Mouse (Mus musculus) heart, embryonic 12.5 days (tissue): ENCODE measurements around the gene Myl6b. TPM values are rescaled to one million over a fixed set of nuclear protein-coding genes. Genes with fewer than 3 reads are reported as not detected.

Source experiments
- ATAC-seq: fragments of 200-750 bp; cut with Nextera tagmentation; 2 replicates; pipeline ENCODE4 v1.8.0; 2017; ENCODE audit warnings: moderate TSS enrichment, moderate library complexity; ENCODE audit not compliant: insufficient number of reproducible peaks, low FRiP score
- H3K27ac ChIP-seq: fragments of 300-500 bp; sonication (generic); 2 replicates; pipeline ENCODE4 v1.5.1; 2016; ENCODE audit warnings: mild to moderate bottlenecking, moderate library complexity; ENCODE audit not compliant: poor library complexity, severe bottlenecking
- H3K27me3 ChIP-seq: fragments of 300-500 bp; sonication (generic); replicated peaks from 2 replicates; pipeline ENCODE4 v1.6.1; 2016; ENCODE audit warnings: mild to moderate bottlenecking, moderate library complexity
- H3K36me3 ChIP-seq: fragments of 300-500 bp; sonication (generic); 2 replicates; pipeline ENCODE4 v1.6.1; 2016; ENCODE audit warnings: mild to moderate bottlenecking, moderate library complexity
- H3K4me1 ChIP-seq: fragments of 300-500 bp; sonication (generic); replicated peaks from 2 replicates; pipeline ENCODE4 v1.6.1; 2016; ENCODE audit warnings: mild to moderate bottlenecking
- H3K4me2 ChIP-seq: fragments of 300-500 bp; sonication (generic); 2 replicates; pipeline ENCODE4 v1.6.1; 2016; ENCODE audit warnings: mild to moderate bottlenecking, moderate library complexity
- H3K4me3 ChIP-seq: fragments of 300-500 bp; sonication (generic); 2 replicates; pipeline ENCODE4 v1.5.1; 2016; ENCODE audit warnings: mild to moderate bottlenecking
- H3K9ac ChIP-seq: fragments of 300-500 bp; sonication (generic); 2 replicates; pipeline ENCODE4 v1.6.1; 2016; ENCODE audit warnings: mild to moderate bottlenecking, moderate library complexity
- H3K9me3 ChIP-seq: fragments of 300-500 bp; sonication (generic); replicated peaks from 2 replicates; pipeline ENCODE4 v1.6.1; 2016; ENCODE audit warnings: mild to moderate bottlenecking, moderate library complexity
- WGBS: fragments of 180-500 bp; shearing (Covaris S2); methylation state at CpG from one replicate; pipeline ENCODE4 v1.1.7; 2016; 5-methylcytosine and 5-hydroxymethylcytosine counted together
- polyA plus RNA-seq: library from polyadenylated mRNA; unstranded; fragments of >200 nt; fragmentation: Nextera tagmentation; extraction: Ambion mirVana; gene quantifications from 2 replicates; pipeline ENCODE4 v1.2.1, GENCODE M21; 2016

Gene Myl6b
- 3.0 and 4.0 TPM in 2 replicates for polyA plus RNA-seq

DNA sequence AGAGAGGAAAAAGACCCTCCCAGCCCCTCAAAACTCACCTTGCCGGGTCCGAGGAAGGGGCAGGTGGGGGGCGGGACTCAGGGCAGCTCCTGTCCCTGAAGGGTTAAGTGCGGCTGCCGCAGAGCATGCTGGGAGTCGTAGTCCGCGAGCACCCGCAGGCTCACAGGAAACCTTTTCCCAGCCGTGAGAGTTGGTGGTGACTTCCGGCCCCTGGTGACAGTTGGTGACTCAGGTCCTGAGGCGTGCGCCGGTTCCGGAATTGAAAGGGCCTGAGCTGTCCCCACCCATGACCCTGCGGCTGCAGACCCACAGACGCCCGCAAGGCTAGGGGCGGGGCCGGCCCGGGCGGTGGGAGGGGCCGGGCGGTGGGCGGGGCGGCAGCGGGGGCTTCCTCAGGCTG is at the start of gene Myl6b:
Gene Myl6b (minus strand): TSS at position 96 of the 400 bp plus-strand sequence.
- no peaks in the 10 kb centered on the region for H3K27me3 ChIP-seq
- H3K36me3 ChIP-seq, result no peaks in the 10 kb centered on the region
- peak within 1 kb of the TSS; percentile 73 for H3K9ac ChIP-seq
- peak within 1 kb of the TSS; percentile 62 for H3K4me3 ChIP-seq
- under 1% methylated on average over 26 of the region's 27 CpGs for WGBS
- peak; percentile 92 for ATAC-seq
- no peaks in the 10 kb centered on the region for H3K9me3 ChIP-seq
- H3K27ac ChIP-seq, result peak within 1 kb of the TSS; percentile 95
- H3K4me1 ChIP-seq, result peaks cover 27% of the 10 kb centered on the region
- peak within 1 kb of the TSS; percentile 75 for H3K4me2 ChIP-seq

DNA sequence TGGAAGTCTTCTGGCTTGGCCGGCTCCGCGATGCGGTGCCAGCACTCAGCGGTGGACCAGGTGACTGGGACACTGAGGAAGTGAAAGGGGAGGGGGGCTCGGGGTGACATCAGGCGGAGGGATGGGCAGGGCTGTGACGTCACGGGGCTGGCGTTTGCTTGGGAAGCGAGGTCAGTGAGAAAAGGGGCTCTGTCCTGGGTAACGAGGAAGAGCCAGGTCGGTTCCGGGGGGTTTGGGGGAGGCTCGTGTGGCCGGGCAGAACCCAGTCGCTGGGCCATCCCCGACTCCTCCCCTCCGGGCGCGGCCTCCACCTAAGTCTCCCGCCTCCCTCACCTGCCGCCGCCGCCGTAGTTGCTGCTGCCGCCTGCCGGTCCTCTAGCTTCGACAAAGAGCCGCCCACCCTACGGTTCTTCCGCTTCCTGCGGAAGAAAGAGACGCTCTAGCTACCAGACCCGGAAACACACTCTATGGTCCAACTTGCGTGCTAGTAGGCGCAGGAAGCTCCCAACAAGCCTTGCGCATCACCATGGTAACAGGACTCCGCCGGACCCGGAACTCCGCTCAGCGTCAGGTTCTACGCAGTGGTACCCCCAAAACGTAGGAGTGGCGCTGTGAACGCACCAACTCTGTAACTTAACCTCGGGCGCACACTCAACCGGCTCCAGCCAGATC is 49.0 kb upstream of the Myl6b start, which contains the start of gene Zc3h10:
Gene Zc3h10 (minus strand): TSS at position 414 of the 672 bp plus-strand sequence.
- under 1% methylated on average over 50 of the region's 50 CpGs for WGBS

DNA sequence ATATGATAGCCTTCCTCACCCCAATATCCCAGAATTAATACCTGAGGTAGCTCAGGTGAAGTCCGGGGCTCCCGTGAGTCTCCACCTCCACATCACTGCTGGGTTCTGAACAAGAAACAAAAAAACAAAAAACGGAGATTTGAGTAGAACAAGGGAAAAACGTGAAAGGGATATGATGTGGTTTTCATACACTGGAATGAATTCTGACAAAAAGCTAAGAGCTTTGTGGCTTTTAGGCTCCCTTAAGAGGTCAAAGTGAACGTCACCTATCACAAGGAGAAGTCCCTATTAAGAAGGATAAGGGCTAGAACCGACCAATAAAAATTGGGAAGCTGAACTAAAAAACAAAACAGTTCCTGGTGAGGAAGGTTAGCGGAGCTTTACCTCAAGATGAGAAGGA is 48.3 kb upstream of the Myl6b start:
- ATAC-seq, result no peak
- 20% methylated on average over 7 of the region's 7 CpGs for WGBS
- H3K36me3 ChIP-seq, result peaks cover 38% of the 10 kb centered on the region

More for the DNA sequence above, 49.0 kb upstream of the Myl6b start, which contains the start of gene Zc3h10:
- peaks cover 32% of the 10 kb centered on the region for H3K36me3 ChIP-seq
- H3K9ac ChIP-seq, result peak within 1 kb of the TSS; percentile 91
- peaks cover 25% of the 10 kb centered on the region for H3K4me1 ChIP-seq
- H3K4me2 ChIP-seq, result peak within 1 kb of the TSS; percentile 93
- H3K4me3 ChIP-seq, result peak within 1 kb of the TSS; percentile 70
- H3K9me3 ChIP-seq, result no peaks in the 10 kb centered on the region
- ATAC-seq, result peak; percentile 91
- H3K27me3 ChIP-seq, result no peaks in the 10 kb centered on the region
- H3K27ac ChIP-seq, result peak within 1 kb of the TSS; percentile 96

DNA sequence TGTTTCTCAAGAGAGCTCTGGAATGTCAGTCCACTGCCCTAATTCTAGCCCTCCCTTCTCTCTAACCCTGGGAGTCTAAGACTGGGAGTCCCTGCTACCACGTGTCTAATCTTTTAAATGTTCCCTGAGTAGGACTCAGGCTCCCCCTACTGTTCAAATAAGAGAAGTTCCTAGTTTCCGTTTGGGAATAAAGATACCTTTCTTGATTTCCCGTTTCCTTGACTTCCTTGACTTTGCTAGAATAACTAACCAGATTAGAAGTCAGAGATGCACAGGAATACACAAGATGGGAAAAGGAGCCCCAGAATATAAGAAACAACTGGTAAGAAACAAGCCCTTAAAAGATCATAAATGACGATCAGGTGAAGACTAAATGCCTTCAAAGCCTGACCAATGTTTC is 47.9 kb upstream of the Myl6b start:
- Histone ChIP-seq H3K4me3 (peak overlapping the region; percentile 70), H3K4me2 (peak overlapping the region; percentile 93), H3K27ac (peak overlapping the region; percentile 96; the same call in 1 of the 2 replicates), H3K4me1 (peaks cover 25% of the 10 kb centered on the region), H3K27me3 (no peaks in the 10 kb centered on the region), H3K9me3 (no peaks in the 10 kb centered on the region), H3K9ac (peak overlapping the region; percentile 83), H3K36me3 (peaks cover 40% of the 10 kb centered on the region)
- WGBS, result 11% methylated on average over 4 of the region's 4 CpGs
- ATAC-seq, result no peak

More for the DNA sequence above, 48.3 kb upstream of the Myl6b start:
- H3K4me1 ChIP-seq, result peaks cover 25% of the 10 kb centered on the region
- no peaks in the 10 kb centered on the region for H3K9me3 ChIP-seq
- peak overlapping the region; percentile 83 for H3K9ac ChIP-seq
- peak overlapping the region; percentile 70 for H3K4me3 ChIP-seq
- H3K4me2 ChIP-seq, result peak overlapping the region; percentile 93
- H3K27ac ChIP-seq, result peak overlapping the region; percentile 96
- no peaks in the 10 kb centered on the region for H3K27me3 ChIP-seq

DNA sequence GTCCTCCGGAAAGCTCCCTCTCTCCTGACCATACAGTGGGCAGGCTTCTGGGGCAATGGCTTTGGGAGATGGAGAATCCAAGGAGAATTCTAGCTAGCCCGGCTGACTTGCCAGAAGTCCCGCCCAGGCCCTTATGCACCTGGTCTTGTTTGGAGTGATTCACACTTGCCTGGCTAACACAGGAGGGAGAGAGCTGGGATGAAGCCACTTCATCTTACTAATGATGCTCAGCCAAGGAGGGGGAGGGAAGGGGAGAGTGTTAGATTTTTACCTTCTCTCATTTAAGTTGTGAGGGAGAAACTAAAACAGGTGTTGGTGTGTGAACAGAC is 47.0 kb upstream of the Myl6b start:
- Histone ChIP-seq H3K4me2 (no peak overlapping the region), H3K4me3 (no peak overlapping the region), H3K9me3 (no peaks in the 10 kb centered on the region), H3K36me3 (peaks cover 44% of the 10 kb centered on the region), H3K4me1 (peaks cover 25% of the 10 kb centered on the region), H3K27me3 (no peaks in the 10 kb centered on the region), H3K9ac (no peak overlapping the region; the same call in 1 of the 2 replicates), H3K27ac (no peak overlapping the region)
- WGBS, result 87% methylated on average over 3 of the region's 3 CpGs
- ATAC-seq, result no peak

DNA sequence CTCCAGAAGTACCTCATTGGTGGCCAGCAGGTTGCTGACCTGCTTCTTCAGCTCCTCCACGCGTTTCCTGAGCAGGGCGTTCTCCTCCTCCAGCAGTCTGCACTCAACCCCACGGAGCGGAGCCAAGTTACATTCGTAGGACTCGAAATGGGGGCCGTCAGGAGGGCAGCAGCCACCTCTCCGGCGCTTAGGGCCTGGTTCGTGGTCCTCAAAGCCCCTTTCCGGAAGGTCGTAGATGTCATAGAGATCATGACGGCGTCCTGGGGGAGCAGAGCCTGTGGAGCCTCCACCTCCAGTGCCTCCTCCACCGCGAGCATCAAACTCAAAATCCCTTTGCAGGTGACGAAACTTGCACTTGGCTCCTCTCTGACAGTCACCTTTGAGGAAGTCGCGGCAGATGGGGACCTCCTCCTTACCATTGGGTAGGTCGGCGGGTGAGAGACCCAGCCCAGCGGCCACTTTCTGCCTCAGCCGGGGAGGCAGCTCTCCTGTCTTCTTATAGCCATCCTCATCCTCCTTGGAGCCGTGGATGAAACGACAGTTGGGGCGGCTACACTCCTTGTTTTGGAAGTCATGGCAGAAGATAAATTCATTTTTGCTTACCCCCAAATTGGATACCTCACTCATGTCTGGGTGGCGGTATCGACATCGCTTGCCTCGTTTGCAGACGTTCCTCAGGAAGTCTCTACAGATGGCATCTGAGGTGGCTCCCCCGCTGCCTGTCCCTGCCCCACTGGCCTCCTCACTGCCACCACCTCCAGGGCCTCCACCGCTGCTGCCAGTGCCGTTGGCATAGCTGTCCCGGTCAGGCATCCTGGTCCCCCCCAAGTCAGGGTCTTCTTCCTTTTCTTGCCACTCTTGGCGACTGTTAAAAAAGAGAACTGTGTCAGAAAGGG is 46.4 kb upstream of the Myl6b start:
- no peak overlapping the region for H3K4me3 ChIP-seq
- no peak for ATAC-seq
- H3K9me3 ChIP-seq, result no peaks in the 10 kb centered on the region
- H3K36me3 ChIP-seq, result peaks cover 44% of the 10 kb centered on the region
- H3K27me3 ChIP-seq, result no peaks in the 10 kb centered on the region
- no peak overlapping the region; the same call in 1 of the 2 replicates for H3K9ac ChIP-seq
- H3K4me2 ChIP-seq, result no peak overlapping the region
- 93% methylated on average over 37 of the region's 37 CpGs for WGBS
- H3K4me1 ChIP-seq, result peaks cover 25% of the 10 kb centered on the region
- no peak overlapping the region for H3K27ac ChIP-seq

DNA sequence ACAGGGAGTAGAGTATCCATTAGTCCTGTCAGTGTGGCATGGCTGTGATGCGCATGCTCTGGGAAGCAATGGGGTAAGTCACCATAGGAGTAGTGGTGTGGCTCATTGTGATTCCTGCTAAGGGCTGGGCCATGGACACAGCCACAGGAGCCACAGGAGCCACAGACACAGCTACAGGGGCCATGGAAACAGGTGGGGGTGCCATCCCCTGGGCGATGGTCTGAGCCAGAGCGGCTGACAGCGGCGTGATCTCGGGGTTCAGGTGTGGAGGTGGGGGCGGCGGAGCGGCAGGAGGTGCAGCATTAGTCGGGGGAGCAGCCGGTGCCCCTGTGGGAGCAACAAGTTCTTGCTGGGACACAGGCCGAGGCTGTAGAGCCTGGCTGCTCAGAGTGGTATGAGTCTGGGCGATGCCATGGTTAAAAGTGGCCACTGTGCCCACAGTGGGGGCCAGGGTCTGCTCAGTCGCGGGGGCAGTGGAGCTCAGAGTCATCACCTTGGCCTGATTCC is 45.7 kb upstream of the Myl6b start:
- Histone ChIP-seq H3K4me2 (no peak overlapping the region), H3K27me3 (no peaks in the 10 kb centered on the region), H3K4me3 (no peak overlapping the region), H3K9ac (no peak overlapping the region), H3K4me1 (peaks cover 22% of the 10 kb centered on the region), H3K27ac (no peak overlapping the region), H3K9me3 (no peaks in the 10 kb centered on the region), H3K36me3 (peaks cover 44% of the 10 kb centered on the region)
- ATAC-seq, result no peak
- WGBS, result 95% methylated on average over 15 of the region's 15 CpGs

DNA sequence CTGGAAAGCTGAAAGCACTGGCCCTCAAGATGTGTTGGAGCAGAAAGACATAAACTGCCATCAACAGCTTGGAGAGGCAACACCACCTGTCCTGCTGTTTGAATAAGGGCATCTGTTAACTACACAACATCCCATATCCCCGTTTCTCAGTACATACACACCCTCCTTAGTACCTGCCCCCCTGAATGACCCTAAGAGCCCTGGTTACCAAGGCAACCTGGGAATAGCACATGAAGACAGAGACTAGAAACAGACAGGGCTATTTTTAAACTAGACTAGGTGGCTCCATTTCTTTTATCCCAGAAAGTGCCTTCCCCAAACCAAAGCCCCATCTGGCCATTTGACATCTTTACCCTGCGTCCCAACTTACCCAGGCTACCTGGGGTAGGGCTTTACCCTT is 44.6 kb upstream of the Myl6b start:
- Histone ChIP-seq H3K4me3 (no peak overlapping the region), H3K9me3 (no peaks in the 10 kb centered on the region), H3K4me2 (0 out of 2 replicates have a peak overlapping the region, but pooled peaks have one; percentile 1), H3K27ac (no peak overlapping the region), H3K27me3 (no peaks in the 10 kb centered on the region), H3K4me1 (peaks cover 22% of the 10 kb centered on the region), H3K9ac (no peak overlapping the region), H3K36me3 (peaks cover 44% of the 10 kb centered on the region)
- no peak for ATAC-seq
- WGBS, result 52% methylated on average over 2 of the region's 2 CpGs

DNA sequence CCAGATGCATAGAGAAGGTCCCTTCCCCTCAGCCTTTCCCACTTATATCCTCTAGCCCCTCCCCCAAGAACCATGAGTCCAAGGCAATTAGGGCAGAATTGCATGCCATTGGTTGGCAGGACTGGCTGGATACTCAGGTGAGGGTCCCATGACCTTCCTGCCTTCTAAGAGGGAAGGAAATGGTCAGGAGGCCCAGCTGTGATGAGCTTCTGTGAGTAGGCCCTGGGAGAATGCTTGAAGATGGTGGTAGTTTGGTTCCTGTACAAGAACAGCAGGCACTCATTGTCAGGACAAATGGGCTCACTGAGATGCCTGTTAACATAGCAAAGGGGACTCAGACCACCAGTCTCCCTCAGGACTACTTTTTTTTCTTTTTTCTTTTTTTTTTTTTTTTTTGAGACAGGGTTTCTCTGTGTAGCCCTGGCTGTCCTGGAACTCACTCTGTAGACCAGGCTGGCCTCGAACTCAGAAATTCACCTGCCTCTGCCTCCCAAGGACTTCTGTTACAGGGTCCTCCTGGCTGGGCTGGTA is 39.9 kb upstream of the Myl6b start:
- no peak for ATAC-seq
- H3K27ac ChIP-seq, result no peak overlapping the region
- WGBS, result 91% methylated on average over 1 of the region's 1 CpGs
- no peak overlapping the region for H3K4me2 ChIP-seq
- no peaks in the 10 kb centered on the region for H3K27me3 ChIP-seq
- peaks cover 21% of the 10 kb centered on the region for H3K36me3 ChIP-seq
- H3K9ac ChIP-seq, result no peak overlapping the region
- H3K9me3 ChIP-seq, result no peaks in the 10 kb centered on the region
- H3K4me1 ChIP-seq, result peaks cover 11% of the 10 kb centered on the region
- no peak overlapping the region for H3K4me3 ChIP-seq

DNA sequence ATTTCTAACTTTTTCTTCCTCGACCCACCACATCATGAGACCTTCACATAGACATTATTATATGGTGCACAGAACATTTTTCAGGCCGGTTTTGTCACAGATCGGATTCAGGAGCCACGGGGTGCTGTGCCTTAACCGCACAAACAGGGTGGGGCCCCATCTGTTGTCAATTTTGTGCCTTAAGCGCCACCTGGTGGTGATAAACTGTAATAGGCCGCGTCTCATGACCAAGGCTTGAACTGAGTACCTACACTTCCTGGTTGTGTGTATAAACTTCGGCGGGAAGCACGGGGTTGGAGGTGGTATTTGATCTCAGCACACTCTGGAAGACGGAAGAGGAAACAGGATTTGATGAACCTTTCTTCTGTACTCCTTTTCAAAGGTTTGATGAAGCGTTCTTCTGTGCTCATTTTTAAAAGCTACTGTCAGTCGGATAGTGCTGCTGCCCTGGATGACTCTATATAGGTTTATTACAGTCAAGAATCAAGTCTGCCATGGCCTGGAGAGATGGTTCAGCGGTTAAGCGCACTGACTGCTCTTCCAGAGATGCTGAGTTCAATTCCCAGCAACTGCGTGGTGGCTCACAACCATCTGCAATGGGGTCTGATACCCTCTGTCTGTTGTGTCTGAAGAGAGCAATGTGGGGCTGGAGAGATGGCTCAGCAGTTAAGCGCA is 37.9 kb upstream of the Myl6b start:
- peak overlapping the region; percentile 38; the same call in 1 of the 2 replicates for H3K27ac ChIP-seq
- WGBS, result 14% methylated on average over 18 of the region's 18 CpGs
- H3K9ac ChIP-seq, result peak overlapping the region; percentile 45; the same call in 1 of the 2 replicates
- peak; percentile 93 for ATAC-seq
- 0 out of 2 replicates have a peak, but pooled peaks cover 4% of the 10 kb centered on the region for H3K36me3 ChIP-seq
- peak overlapping the region; percentile 56 for H3K4me2 ChIP-seq
- H3K4me3 ChIP-seq, result peak overlapping the region; percentile 24
- H3K4me1 ChIP-seq, result peaks cover 4% of the 10 kb centered on the region; the same call in 1 of the 2 replicates
- no peaks in the 10 kb centered on the region for H3K27me3 ChIP-seq
- no peaks in the 10 kb centered on the region for H3K9me3 ChIP-seq
